In the genomic region with DNA sequence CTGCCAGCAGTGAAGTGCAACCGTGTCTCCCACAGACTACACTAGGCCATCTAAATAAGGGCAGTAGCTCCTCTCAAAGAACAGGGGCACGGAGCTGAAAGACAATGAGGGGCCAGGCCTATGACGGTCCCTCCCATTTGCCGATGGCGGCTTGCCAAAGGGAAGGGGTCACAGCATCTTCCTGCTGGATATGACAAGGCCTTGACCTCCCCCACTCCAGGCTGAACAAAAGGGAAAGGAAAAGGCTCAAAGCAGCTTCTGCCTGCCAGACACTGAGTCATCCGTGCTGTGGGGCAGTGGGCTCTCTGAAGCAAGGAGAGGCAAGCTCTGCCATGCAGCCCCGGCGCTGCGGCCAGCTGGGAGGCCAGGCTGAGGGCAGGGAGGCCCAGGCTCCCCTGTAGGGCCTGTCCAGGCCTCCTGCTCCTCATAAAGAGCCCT, we compare ENCODE assay signal across 8 mouse cellular contexts. TPM values are rescaled to one million over a fixed set of nuclear protein-coding genes. Genes with fewer than 3 reads are reported as not detected.
DNase-seq lines count a peak whose midpoint lies in the region; ATAC-seq and TF ChIP-seq lines count a peak whose summit lies in the region.

No protein-coding gene starts in this region.

- no peaks in the 10 kb centered on the region for H3K27me3 ChIP-seq in hindbrain, embryonic 11.5 days (ENCODE audit: control insufficient read depth, insufficient read depth, low read length)

- TF ChIP-seq CTCF in lung, adult 2 months (IDR thresholded peaks at IDR 0.05; ENCODE audit: insufficient read depth, low read length): no peak

- H3K36me3 ChIP-seq in hindbrain, embryonic 11.5 days (ENCODE audit: control insufficient read depth, insufficient read depth, low read length): peaks cover 2% of the 10 kb centered on the region; the same call in 1 of the 2 replicates

- H3K4me2 ChIP-seq in hindbrain, embryonic 11.5 days (replicated peaks; ENCODE audit: low read depth, low read length): no peak overlapping the region

- no peaks in the 10 kb centered on the region for H3K9me3 ChIP-seq in hindbrain, embryonic 11.5 days (ENCODE audit: control insufficient read depth, low read length)

- peak overlapping the region; percentile 93 for H3K27ac ChIP-seq in hindbrain, embryonic 11.5 days (ENCODE audit: low read depth, low read length)

- peak overlapping the region; percentile 64 for H3K9ac ChIP-seq in hindbrain, embryonic 11.5 days (ENCODE audit: low read depth, low read length)

- no peak overlapping the region for H3K4me3 ChIP-seq in hindbrain, embryonic 11.5 days (ENCODE audit: low read depth, low read length)
- no peak overlapping the region for H3K4me3 ChIP-seq in lung, adult 2 months (replicated peaks; ENCODE audit: extremely low read depth, low read depth, low read length)

- peak; percentile 66 for ATAC-seq in hindbrain, embryonic 11.5 days (ENCODE audit: low FRiP score)

- DNase-seq in R1 (ENCODE audit: low read depth, low spot score): peak; percentile 73
- DNase-seq in cerebellum, postnatal 14 days: peak; percentile 65 to 78
- DNase-seq in frontal cortex, postnatal 14 days (ENCODE audit: low spot score in 2 of 2): peak; percentile 51 to 72
- DNase-seq in hindbrain, embryonic 11.5 days (ENCODE audit: low spot score): peak; percentile 68
- peak; percentile 94 for DNase-seq in layer of hippocampus, adult 9-11 months
- peak; percentile 52 for DNase-seq in lung, adult 2 months
- peak; percentile 56 for DNase-seq in ovary, postnatal 10 days (ENCODE audit: low spot score)
- DNase-seq in T-cell, adult 2 months (ENCODE audit: low spot score): no peak

- 16% methylated on average over 9 of the region's 9 CpGs for WGBS in hindbrain, embryonic 11.5 days
- WGBS in lung, adult 2 months: 24% methylated on average over 9 of the region's 9 CpGs

- 0 out of 2 replicates have a peak, but pooled peaks have one; percentile 35 for TF ChIP-seq POLR2A in lung, adult 2 months (IDR thresholded peaks at IDR 0.05; ENCODE audit: borderline replicate concordance, extremely low read depth, low read depth, low read length)

- H3K4me1 ChIP-seq in hindbrain, embryonic 11.5 days (replicated peaks; ENCODE audit: control insufficient read depth, insufficient read depth, low read length): peaks cover 19% of the 10 kb centered on the region
- peaks cover 33% of the 10 kb centered on the region for H3K4me1 ChIP-seq in lung, adult 2 months (ENCODE audit: control insufficient read depth, insufficient read depth, low read length)

RNA-seq across cellular contexts. Expression of a gene that starts 43.8 kb away (rescaled TPM):
- 0.32 and 1.5 TPM in 2 replicates for polyA plus RNA-seq in hindbrain, embryonic 11.5 days (2014; fragmentation: Nextera tagmentation; extraction: Ambion mirVana)
- 13.3 and 14.8 TPM in 2 replicates for polyA plus RNA-seq in lung, adult 2 months (2012; rRNA removed)
